Mouse (Mus musculus) induced T-regulatory cell, adult 2 months (primary cell): ENCODE measurements at regions not wholly inside any gene's neighbourhood (a gene's known extent, or its start where the extent isn't known, plus 50 kb on each side); places are given as distances from the start of the nearest gene placed in this dataset.
"Not testable (repeated sequence)": the region's sequence is repeated elsewhere in the genome, so short reads cannot be mapped to it uniquely, and the experiment has no call there.

ENCODE experiments used
- DNase-seq: peaks from one replicate; pipeline ENCODE4 v3.0.0-alpha.2; 2012; ENCODE audit warnings: low read depth

DNA sequence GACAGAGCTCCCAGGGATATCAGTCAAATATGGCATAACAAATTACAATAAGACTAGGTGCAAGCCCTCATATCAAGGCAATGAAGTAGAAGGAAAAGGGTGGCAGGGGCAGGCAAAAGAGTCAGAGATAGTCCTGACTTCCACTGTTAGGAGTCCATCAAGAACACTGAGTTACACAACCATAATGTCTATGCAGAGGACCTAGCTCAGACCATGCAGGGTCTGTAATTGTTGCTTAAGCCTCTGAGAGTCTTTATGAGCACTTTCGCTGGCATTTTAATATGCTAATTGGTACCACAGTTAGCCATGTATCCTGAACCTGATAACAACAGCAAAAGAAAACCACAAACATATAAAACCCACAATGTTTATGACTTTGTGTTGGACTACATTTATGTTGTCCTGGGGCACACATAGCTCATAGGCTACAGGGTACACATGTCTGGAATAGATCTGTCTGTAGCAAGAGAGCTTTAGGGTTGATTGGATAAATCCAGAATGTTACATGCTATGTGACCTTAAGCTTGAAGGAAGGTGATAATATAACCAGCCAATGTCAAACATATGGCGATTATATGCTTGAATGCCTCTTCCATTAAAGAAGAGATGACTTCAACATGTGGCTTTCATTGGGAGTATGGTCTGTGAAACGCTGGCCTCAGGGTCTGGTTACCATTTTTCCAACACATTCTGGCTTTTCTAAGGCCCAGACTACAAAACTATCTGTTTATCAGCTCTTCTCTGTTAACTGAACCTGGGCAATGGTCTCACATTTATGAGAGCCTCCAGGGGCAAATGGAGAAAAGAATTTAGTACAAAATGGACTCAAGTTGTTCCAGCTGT is 836.6 kb downstream of the Gm9195 start:
- no peak for DNase-seq

DNA sequence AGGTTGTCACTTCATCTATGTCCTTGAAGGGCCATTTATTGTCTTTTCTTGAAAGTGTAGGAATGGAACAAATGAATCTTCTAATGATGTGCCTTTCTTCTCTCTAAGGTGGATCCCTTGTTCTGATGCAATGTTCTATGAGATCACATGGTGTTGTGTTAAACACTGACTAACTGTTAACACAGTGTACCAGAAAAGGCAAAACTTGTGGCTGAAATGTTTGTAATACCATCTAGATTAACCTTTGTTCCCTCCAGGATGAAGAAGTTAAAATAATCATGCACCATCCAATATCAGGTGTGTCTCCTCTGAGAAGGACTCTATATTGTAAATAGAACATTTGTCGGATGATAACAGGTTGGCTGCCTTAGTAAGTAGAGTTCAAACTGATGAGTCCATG is 849.1 kb downstream of the Gm9195 start:
- no peak for DNase-seq

DNA sequence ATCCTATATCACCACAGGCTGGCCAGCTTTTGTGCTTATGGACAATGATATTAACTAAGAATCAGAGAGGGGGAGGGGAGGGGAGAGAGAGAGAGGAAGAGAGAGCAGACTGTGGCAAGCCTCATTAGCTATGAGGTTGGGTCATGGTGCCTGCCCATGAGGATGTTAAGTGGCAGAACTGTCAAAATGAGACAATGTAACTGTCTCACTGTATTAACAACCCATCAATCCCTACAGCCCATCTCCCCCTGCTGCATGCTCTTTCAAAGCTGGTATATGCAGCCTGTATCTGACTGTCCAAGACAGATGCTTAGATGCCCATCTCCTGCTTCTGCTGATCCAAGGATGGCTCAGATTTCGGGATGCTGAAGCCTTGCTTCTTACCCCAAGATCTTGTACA is 852.6 kb downstream of the Gm9195 start:
- no peak for DNase-seq

DNA sequence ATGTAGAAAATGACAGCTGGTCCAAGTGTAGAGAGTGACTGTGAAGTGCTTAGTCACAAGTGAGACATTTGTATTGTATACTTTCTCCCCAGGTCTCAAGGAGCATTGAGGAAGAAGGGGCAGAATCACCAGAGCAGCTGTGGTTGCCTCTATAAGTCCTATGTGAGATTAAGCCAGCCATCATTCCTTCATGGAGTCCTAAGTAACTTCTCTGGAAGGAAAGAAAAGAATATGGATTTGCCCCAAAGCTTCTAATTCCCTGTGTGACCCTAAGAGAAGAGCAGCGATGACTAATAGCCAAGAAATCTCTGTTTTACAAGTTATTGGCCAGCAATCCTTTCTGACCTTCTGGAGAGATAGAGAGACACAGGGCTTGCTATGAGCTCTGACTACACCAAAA is 856.5 kb downstream of the Gm9195 start:
- DNase-seq = no peak

DNA sequence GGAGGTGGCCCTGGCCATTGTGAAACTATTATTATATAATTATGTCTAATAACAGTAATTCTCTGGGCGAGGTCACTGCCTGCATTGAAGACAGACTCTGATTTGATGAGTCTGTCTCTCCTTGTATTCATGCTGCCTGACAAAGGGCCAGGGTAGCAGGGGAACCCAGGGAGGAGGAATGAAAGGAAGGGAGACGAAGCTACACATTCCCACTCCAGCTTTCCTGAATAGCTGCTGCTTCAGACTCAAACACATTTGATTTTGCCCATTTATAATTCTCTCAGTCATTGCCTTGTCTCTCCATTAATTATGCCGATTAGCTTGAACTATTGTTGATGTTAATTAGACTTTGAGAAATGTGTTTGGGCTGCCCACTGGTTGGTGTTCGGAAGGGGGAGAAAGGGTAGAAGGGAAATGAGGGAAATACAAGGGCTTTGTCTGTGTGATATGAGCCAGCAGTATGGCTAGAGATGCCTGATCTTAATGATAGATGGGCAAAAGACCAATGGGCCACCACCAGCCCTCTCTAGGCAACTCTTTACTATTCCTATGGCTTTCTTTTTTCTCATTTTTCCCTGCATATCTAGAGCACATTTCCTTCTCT is 881.8 kb downstream of the Gm9195 start:
- no peak for DNase-seq

DNA sequence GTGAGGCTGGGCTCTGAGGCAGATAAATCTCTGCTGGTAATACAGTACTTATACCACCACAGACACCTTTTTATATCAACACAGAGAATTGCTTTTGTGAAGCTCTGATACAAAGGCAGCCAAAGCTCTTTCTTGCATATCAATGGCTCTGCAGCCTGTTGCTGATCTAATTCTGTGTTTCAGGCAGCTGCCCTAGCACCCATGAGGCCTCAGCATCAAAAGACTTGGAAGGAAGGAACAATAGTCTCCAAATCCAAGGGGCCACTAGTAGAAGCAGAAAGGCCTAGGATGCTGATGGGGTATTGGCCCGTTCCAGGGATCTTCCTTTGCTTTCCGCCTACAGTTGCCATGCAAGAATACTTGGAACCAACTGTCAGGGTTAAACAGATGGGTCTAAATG is 887.9 kb downstream of the Gm9195 start:
- no peak for DNase-seq

DNA sequence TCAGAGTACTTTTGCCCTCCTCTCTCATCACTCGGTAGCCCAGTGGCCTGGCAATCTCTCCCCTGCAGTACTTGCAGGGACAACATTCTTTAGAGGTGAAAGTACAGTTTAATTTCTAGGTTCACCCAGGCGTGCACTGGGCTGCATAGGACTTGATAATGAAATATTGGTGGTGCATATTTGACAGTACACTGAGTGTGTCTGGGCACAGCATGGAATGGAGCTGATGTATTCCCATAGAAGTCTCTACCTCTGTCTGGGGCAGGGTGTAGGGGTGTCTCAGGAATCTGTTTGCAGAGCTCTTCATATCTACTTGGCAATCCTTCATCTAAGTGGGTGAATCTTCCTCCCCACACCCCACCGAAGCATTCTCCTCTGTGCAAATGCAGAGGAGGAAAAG is 893.8 kb downstream of the Gm9195 start:
- no peak for DNase-seq

DNA sequence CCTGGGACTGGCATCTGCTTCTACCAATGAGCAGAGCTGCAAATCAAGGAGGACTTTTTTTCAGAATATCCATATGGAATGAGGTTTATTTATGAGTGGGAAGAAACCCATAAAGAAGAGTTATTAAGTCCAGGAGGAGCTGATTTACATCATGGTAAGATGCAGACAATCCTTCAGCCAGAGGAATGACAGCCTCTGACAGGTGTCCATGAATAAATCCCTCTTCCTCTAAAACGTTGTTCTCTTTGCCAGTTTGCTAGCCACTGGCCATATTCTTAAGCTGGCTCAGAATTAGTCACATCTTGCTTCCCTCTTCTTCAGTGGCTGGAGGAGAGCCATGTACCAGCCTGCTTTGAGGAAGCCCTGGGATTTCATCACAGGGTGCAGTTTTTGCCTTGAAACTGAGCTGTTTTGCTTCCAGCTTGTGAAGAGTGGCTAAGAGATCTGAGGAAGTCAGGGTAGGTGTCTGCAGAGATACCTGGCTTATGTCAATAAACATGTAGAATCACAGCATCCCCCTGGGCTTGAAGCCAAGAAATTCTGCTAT is 902.9 kb downstream of the Gm9195 start:
- no peak for DNase-seq

DNA sequence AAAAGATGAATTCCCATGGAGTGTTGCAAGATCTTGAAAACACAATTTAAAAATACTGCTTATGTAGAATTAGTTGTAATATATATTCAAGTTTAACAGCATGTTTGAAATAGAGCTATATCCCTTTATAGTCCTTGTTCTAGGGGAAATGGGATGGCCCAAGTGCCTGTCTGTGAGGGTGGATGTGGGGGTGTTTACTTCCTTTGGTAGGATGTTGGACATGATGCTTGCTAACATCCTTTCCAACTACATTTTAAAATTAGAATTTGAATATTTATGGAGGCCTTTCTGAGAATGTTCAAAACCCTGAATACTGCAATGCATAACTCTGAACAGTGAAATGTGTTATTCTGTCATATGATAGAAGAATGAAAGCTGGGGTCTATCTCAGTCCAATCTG is 903.6 kb downstream of the Gm9195 start:
- DNase-seq = no peak

DNA sequence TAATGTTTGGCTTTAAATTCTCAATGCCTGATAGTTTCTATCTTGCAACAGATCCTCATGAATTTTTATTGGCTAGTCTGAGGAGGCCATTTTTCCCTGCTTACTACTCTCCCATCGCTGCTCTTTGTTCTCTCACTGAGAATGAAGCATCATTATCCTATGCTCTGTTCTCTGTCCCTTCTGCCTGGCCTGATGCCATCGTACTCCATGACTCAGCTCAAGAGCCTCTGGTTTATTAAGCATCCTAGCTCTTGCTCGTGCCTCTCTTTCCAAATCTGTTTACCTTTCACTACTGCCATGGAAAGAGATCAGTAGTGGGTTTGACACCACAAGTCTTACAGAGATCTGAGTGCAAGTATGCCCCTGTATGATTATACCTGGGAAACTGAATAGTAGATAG is 926.8 kb downstream of the Gm9195 start:
- no peak for DNase-seq

DNA sequence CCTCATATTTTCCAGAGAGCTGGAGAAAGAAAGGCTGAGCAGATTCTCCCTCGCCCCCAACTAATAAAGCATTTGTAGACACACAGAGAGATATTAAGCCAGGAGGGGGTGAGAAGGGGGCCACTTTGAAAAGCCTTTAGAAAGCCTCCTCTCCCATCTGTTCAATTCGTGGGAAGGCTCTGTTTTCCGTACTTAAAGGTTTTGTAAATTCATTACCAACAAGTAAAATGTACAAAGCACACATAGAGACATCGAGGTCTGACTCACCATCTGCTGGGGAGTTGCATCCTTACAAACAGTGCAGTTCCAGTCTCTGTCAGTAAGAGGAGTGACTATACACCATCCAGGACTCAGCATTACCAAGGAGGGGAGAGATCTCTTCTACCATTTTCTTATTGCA is 929.7 kb downstream of the Gm9195 start:
- no peak for DNase-seq

DNA sequence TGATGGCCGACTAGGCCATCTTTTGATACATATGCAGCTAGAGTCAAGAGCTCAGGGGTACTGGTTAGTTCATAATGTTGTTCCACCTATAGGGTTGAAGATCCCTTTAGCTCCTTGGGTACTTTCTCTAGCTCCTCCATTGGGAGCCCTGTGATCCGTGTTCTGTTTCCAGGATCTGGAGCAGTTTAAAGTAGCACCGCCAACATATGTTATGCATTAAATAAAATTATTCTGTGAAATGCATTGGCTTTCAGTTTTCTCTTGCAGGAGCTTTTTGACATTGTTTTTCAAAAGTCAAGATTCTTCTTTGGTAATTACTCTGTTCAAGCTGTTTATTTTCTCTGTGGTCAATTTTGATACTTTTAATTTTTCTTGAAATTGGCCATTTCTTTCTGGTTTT is 937.3 kb downstream of the Gm9195 start:
- DNase-seq = not testable (repeated sequence)

DNA sequence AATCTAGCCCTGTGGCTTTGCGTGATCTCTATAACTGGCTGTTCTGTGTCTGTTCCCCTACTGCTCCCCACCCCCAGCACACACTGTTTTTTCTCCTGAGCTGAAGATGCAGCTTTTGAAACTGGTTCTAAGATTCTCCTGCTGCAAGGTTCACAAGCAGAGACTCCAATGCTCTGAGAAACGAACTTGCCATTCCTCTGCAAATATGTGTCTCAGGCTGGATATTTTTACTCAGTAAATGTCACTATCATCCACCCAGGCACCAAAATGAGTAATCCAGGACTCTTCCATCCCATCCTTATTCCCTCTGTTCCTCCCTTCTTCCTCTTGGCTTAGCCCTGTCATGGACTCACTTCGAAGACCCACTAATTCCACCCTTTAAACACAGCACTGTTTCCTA is 943.9 kb upstream of the Fam160b2 start:
- DNase-seq = no peak

DNA sequence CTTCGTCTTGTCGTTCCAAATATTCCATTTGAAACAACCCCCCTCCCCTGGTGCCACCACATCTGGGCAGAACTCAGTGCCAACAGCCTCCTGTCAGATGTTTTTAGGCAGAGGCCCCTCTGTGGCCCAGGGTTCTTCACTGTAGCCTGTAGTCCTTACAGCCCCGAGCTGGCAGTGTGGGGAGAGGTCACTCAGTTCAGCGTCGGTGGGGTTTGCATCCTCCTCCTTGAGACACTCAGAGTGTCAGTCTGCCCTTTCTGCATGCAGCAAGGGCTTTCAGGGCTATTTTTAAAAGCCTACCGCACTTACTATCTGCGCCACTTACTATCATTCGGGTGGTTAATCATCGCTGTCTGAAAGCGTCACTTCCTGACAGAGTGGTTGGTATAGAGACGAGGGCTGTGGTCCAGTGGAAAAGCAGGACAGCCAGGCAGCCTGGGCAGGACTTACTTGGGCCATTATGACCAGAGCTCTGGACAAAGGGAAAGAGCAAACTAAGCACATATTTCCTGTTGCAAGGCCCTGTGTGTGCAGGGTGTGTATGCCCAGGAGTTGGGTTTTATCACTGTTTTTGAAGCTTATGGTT is 932.5 kb upstream of the Fam160b2 start:
- no peak for DNase-seq

DNA sequence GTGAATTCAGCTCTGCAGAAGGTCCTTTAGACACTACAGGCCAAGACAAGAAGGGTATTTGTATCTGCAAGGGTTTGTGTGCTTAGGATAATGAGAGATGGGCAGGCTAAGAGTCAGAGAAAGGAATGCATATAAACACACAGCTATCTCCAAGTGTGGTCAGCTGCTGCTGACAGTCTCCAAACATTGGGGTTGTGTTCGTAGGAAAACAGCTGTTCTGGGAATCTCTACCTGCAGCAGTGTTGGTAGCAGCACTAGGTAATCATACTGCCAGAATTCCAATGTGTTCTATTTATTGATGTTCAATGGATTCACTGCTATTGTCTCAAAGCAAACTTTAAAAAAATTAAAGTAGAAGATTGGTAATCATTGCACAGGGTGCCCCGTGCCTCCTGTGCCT is 931.7 kb upstream of the Fam160b2 start:
- no peak for DNase-seq

DNA sequence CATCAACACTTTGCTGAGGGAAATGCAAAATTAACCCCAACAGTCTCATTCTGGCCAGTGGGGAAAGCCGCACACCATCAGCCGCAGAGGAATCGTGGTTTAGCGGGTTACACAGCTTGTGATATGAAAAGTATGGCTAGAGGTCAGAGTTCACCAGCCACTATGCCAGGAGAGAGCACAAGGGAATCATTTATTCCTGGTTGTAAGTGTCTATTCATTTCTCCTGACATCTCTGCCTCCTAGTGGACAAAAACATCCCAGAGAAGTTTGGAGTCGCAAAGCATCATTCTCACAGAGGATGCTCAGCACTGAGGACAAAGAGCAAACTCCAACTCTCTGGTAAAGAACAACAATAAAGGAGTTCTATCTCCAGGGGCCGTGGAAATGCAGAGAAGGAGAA is 930.8 kb upstream of the Fam160b2 start:
- no peak for DNase-seq

DNA sequence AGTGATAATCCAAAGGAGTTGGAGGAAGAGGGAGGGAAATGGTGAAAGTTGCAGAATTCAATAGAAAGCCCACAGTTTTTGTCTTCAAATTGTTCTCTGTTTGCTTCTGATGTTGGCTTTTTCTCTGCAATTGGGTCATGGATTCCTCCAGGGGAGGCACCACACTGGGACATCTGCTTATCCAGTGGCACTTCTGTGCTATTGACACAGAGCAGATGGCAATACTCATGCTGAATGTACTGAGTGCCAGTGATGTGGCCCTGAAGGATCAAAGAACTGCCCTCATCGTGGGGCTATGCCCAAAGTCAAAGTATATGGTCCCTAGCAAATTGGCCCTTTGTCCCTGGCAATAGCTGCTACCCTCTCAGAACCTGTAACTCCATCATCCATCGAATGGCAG is 918.9 kb upstream of the Fam160b2 start:
- no peak for DNase-seq

DNA sequence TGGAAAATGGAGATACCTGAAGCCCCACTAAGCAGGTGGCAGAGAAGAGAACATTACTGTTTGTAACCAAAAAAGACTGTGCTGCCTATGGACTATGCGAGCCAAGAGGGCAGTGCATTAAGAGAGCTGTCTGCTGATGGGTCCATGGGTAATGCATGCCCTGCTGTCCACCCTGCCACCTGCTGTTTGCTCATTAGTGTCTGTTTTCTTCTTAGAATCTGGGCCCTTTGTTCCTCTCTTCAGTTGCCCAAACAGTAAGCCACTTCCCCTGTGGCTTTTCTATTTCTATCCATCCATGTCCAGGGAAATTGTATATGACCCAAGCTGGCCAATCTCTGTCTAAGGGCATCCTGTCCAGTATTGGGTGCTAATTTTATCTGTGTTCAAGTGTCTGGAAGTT is 901.2 kb upstream of the Fam160b2 start:
- no peak for DNase-seq

DNA sequence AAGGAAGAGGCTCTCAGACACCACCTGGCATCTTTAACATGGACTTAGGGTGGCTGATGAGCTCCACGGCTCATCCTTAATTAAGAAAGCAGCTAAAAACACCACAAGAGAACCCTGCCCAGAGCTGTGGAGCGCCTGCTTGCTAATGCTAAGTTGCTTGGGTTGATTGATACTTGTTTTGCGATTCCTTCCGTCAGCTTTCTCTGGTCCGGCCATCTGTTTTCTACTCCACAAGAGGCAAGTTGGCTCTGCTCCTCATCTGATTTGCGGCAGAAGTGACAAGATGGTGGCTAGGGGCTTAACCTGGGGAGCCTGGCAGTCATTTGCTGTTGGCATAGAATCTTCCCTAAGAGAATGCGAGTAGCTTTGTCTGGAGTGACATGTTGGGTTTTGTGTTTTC is 891.6 kb upstream of the Fam160b2 start:
- no peak for DNase-seq

DNA sequence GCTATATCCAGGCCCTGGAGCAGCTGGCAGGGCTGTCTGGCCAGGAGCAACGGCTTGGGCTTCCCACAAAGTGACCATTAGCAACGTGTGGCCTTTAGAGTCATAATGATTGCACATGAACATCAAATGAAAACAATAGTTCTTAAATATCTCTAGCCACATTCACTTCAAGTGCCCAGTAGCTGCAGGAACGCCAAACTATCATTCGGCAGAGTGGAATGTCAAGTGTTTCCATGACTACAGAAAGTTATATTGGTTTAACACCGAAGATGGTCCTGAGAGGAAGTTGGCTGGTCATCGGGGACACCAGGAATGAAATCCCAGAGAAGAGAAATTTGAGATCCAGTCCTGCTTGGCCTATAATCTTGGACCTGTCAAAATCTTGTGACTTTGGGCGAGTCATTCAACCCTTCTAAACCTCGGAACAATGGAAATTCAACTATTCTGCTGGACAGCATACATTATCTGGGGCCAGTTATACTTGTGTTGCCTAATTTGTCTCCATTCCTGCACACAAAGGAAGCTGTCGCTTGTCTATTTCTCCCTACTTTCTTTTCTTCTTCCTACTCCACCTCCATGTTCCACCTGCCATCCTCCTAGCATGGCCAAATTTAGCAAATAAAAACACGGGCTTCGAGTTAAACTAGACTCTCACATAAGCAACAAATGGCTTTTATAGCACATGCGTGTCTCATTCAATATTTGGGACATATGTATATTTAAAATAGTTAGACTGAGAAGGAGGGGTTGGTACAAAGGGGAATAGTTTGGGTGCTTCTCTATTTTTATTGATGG is 886.7 kb upstream of the Fam160b2 start:
- no peak for DNase-seq

DNA sequence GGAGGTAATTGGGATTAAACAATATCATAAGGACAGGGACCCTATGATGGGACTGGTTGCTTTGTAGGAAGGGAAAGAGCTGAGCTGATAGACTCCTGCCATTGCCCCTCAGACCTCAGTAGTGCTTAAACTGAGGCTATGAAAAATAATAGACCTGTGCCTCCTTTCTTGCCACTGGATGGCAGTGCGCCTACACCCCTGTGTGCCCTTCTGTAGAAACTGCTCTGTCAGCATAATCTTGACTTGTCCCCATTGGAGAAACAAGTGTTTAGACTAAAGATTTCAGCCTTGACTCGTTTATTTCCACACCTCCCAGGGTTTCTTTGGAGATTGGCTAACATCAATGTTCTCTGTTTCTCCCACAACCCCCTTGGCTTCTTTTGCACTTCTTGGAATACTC is 876.0 kb upstream of the Fam160b2 start:
- DNase-seq = no peak

DNA sequence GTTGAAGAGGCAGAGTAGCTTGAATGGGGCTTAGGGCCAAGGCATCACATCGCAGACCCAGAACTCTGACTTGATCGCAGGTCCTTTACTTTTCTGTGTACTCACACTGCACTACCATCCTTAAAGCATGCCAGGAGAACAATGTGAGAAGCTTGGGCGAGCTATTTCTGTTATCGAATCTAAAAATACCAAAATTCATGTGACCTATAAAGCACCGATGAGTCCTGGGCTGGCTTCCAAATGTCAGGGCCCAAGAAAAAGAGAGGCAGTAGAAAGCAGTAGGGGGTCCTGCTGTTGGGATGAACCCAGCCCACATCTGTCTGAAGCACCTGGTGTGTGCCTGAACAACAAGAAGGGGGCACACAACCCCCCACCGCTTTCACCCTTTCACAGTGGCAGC is 874.3 kb upstream of the Fam160b2 start:
- DNase-seq = no peak

DNA sequence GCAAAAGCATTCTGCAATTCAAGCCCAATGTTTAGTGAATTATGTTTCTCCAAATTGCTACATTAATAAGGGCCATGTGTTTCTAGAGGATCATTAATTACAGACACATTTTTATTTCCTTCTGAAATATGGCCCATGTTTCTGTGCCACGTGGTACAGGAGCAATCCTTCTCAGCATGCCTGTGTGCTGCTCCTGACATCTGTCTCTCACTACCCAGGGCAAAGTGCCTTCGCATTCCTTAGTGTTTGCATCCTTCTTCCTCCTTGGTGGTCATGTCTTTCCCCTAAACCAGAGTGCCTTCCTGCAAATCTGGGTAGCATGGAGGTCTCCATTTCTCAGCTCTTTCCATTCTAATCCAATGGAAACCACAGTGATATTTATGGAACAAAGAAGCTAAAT is 832.7 kb upstream of the Fam160b2 start:
- no peak for DNase-seq
